Comparison of ENCODE assay signal across 10 mouse cellular contexts in genomic region chr10:59265674-59266073, GRCm38 (mm10). TPM values are rescaled to one million over a fixed set of nuclear protein-coding genes. Genes with fewer than 3 reads are reported as not detected.
DNase-seq lines count a peak whose midpoint lies in the region; ATAC-seq and TF ChIP-seq lines count a peak whose summit lies in the region.
"Had no signal": no experiment of that assay in that cellular context is flagged by ENCODE, and none has a peak within 500 bp of the region (broad histone marks: within the 10 kb centered on the region; RNA-seq: fewer than 3 reads in every experiment).

No protein-coding gene starts in this region.

- DNase-seq in 416B (ENCODE audit: low read depth) = peak; percentile 42
- DNase-seq in lung, postnatal 10 days = peak; percentile 21
- no peak for DNase-seq in thymus, adult 18-20 months
- DNase-seq in cerebellum, adult 9-11 months = no peak

- peaks cover 13% of the 10 kb centered on the region for H3K4me1 ChIP-seq in bone marrow, adult 2 months (ENCODE audit: control insufficient read depth, insufficient read depth, low read length)

- H3K4me3 ChIP-seq in bone marrow, adult 2 months (replicated peaks; ENCODE audit: control insufficient read depth, low read depth, low read length) = peak overlapping the region; percentile 26
- H3K4me3 ChIP-seq: limb, embryonic 13.5 days had no signal

- ATAC-seq in hematopoietic stem cell, adult 5-6 weeks (replicated peaks in 1 of 2; ENCODE audit: insufficient read depth in 1 of 2, low FRiP score in 2 of 2, low TSS enrichment in 1 of 2, low read depth in 1 of 2, poor library complexity in 2 of 2, severe bottlenecking in 2 of 2) = peak; percentile 31 to 63; a peak in 3 of 4 replicates
- ATAC-seq in cerebellum, adult (ENCODE audit: insufficient number of reproducible peaks, low FRiP score, low TSS enrichment) = no peak
- no peak for ATAC-seq in activated CD4-positive, CD25-positive, alpha-beta regulatory T cell, adult 4 months

- H3K27ac ChIP-seq in bone marrow, adult 2 months (ENCODE audit: control insufficient read depth, insufficient read depth, low read depth, low read length, poor library complexity) = peak overlapping the region; percentile 82
- H3K27ac ChIP-seq: limb, embryonic 13.5 days had no signal

- TF ChIP-seq POLR2A in bone marrow, adult 2 months (IDR thresholded peaks at IDR 0.05; ENCODE audit: borderline replicate concordance, control insufficient read depth, low read depth, low read length) = no peak

- 9% methylated on average over 4 of the region's 4 CpGs for WGBS in bone marrow, adult 2 months

- TF ChIP-seq CTCF in bone marrow, adult 2 months (IDR thresholded peaks at IDR 0.05; ENCODE audit: control insufficient read depth, insufficient read depth, low read length) = no peak

RNA-seq across cellular contexts. Expression of gene Sowahc, which starts 43.9 kb away (rescaled TPM):
- polyA plus RNA-seq in bone marrow, adult 2 months (2011; ENCODE audit: insufficient read depth, insufficient read length, low replicate concordance, missing spikeins) = 1.1 and 3.1 TPM in 2 replicates
- total RNA-seq in hematopoietic stem cell, adult 5-6 weeks (2017) = 2.0 and 3.6 TPM in 2 replicates
- polyA plus RNA-seq in activated CD4-positive, CD25-positive, alpha-beta regulatory T cell, adult 4 months (2017; shearing (Covaris generic)) = under 1 TPM; 0.46 to 0.91 TPM
- total RNA-seq: MEL had no signal

RNA-seq across cellular contexts. Expression of gene Sept10, which starts 44.0 kb away (rescaled TPM):
- 3.8 and 5.7 TPM in 2 replicates for polyA plus RNA-seq in bone marrow, adult 2 months (2011; ENCODE audit: insufficient read depth, insufficient read length, low replicate concordance, missing spikeins)
- total RNA-seq in hematopoietic stem cell, adult 5-6 weeks (2017) = 4.8 and 9.4 TPM in 2 replicates
- polyA plus RNA-seq in activated CD4-positive, CD25-positive, alpha-beta regulatory T cell, adult 4 months (2017; shearing (Covaris generic)) = 1 to 10 TPM; 2.9 to 3.1 TPM
- total RNA-seq: MEL had no signal

RNA-seq across cellular contexts. Expression of gene P4ha1, which starts 57.4 kb away (rescaled TPM):
- 6.2 and 12.4 TPM in 2 replicates for polyA plus RNA-seq in bone marrow, adult 2 months (2011; ENCODE audit: insufficient read depth, insufficient read length, low replicate concordance, missing spikeins)
- 40.1 and 43.2 TPM in 2 replicates for total RNA-seq in hematopoietic stem cell, adult 5-6 weeks (2017)
- 10 to 100 TPM; 36.8 to 37.7 TPM for polyA plus RNA-seq in activated CD4-positive, CD25-positive, alpha-beta regulatory T cell, adult 4 months (2017; shearing (Covaris generic))

Comparison
In these comparisons a context has a peak if more than half of its experiments do, and no peak if none do; other contexts are left out.
1. DNase-seq: peak in 416B (single experiment) and lung, postnatal 10 days (single experiment); none in thymus, adult 18-20 months (0 of 2) and cerebellum, adult 9-11 months (single experiment).
2. ATAC-seq: peak in hematopoietic stem cell, adult 5-6 weeks (2 of 2); none in cerebellum, adult (single experiment) and activated CD4-positive, CD25-positive, alpha-beta regulatory T cell, adult 4 months (single experiment).